Mouse (Mus musculus) embryonic facial prominence, embryonic 12.5 days (tissue): ENCODE measurements around the gene Nelfcd. TPM values are rescaled to one million over a fixed set of nuclear protein-coding genes. Genes with fewer than 3 reads are reported as not detected.

Experiments
- ATAC-seq: fragments of 200-750 bp; cut with Nextera tagmentation; 2 replicates; pipeline ENCODE4 v1.8.0; 2017; ENCODE audit not compliant: insufficient number of reproducible peaks, insufficient read depth, low FRiP score, low TSS enrichment
- H3K27ac ChIP-seq: fragments of 300-500 bp; sonication (generic); 2 replicates; pipeline ENCODE4 v1.5.1; 2016; ENCODE audit warnings: mild to moderate bottlenecking
- H3K27me3 ChIP-seq: fragments of 300-500 bp; sonication (generic); 2 replicates; pipeline ENCODE4 v1.6.1; 2016; ENCODE audit warnings: mild to moderate bottlenecking, moderate library complexity
- H3K36me3 ChIP-seq: fragments of 300-500 bp; sonication (generic); 2 replicates; pipeline ENCODE4 v1.6.1; 2016; ENCODE audit warnings: mild to moderate bottlenecking
- H3K4me1 ChIP-seq: fragments of 300-500 bp; sonication (generic); 2 replicates; pipeline ENCODE4 v1.6.1; 2016
- H3K4me2 ChIP-seq: fragments of 300-500 bp; sonication (generic); replicated peaks from 2 replicates; pipeline ENCODE4 v1.6.1; 2016; ENCODE audit warnings: mild to moderate bottlenecking, moderate library complexity
- H3K4me3 ChIP-seq: fragments of 300-500 bp; sonication (generic); 2 replicates; pipeline ENCODE4 v1.5.1; 2016; ENCODE audit warnings: mild to moderate bottlenecking
- H3K9ac ChIP-seq: fragments of 300-500 bp; sonication (generic); 2 replicates; pipeline ENCODE4 v1.6.1; 2016; ENCODE audit warnings: mild to moderate bottlenecking, moderate library complexity
- H3K9me3 ChIP-seq: fragments of 300-500 bp; sonication (generic); 2 replicates; pipeline ENCODE4 v1.6.1; 2016; ENCODE audit warnings: mild to moderate bottlenecking, moderate library complexity
- WGBS: fragments of 180-500 bp; shearing (Covaris S2); methylation state at CpG from one replicate; pipeline ENCODE4 v1.1.7; 2016; 5-methylcytosine and 5-hydroxymethylcytosine counted together
- polyA plus RNA-seq: library from polyadenylated mRNA; unstranded; fragments of >200 nt; fragmentation: Nextera tagmentation; extraction: Ambion mirVana; gene quantifications from 2 replicates; pipeline ENCODE4 v1.2.1, GENCODE M21; 2016

Nelfcd gene
- polyA plus RNA-seq: 177 and 179 TPM in 2 replicates

DNA sequence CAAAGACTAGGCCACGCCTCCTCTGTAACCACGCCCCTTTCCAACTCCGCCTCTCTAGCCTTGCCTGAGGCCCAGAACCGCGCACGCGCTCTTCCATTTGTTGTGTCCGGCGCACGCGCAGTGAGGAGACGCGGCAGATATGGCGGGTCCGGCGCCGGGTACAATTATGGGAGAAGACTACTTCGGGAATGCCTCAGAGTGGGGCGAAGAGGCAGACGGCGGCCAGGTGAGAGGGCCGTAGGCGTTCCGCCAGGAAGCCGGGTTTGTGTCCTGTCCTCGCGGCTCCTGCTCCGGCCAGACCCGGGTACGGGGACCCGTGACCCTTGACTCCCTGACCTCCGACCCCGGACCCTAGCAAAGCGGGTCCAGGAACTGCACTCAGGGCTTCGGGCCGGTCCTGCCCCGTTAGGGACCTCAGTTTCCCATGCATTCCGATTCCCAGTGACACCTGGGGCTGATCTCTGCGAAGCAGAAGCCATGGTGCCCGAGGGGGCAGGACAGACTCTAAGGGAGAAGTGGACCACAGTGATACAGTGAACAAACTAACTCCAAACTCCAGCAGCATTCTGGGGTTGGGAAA is at the start of gene Nelfcd:
Gene Nelfcd, plus strand, starts transcription at position 74 of the 580 bp plus-strand sequence.
- Histone ChIP-seq H3K27ac (peak within 1 kb of the TSS; percentile 50; the same call in 1 of the 2 replicates), H3K9ac (peak within 1 kb of the TSS; percentile 96), H3K4me1 (peaks cover 12% of the 10 kb centered on the region), H3K9me3 (no peaks in the 10 kb centered on the region), H3K4me2 (peak within 1 kb of the TSS; percentile 83), H3K4me3 (peak within 1 kb of the TSS; percentile 96), H3K36me3 (peaks cover 13% of the 10 kb centered on the region), H3K27me3 (no peaks in the 10 kb centered on the region)
- ATAC-seq: peak; percentile 84
- under 1% methylated on average over 40 of the region's 40 CpGs for WGBS

DNA sequence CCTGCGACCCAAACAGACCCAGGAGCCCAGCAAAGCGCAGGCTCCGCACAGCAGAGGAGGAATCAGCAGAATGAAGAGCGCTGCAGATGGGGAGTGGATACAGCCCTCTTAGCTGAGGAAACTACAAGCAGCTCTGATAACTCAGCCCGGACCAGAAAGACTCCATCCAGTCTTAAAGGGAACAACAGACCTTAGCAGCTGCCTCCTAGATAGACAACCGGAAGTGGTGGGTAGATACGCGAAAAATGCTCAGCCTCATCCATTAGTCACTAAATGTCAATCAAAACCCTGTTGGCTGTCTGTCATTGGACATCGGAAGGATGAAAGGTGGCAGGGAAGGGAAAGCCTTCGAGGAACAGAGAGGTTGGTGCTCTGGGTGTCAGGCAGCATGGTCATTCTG is 49.0 kb upstream of the Nelfcd start:
- WGBS: 87% methylated on average over 10 of the region's 10 CpGs
- no peak for ATAC-seq
- H3K36me3 ChIP-seq: no peaks in the 10 kb centered on the region
- no peak overlapping the region for H3K9ac ChIP-seq
- no peak overlapping the region for H3K27ac ChIP-seq
- no peaks in the 10 kb centered on the region for H3K27me3 ChIP-seq
- H3K9me3 ChIP-seq: no peaks in the 10 kb centered on the region
- H3K4me1 ChIP-seq: no peaks in the 10 kb centered on the region
- H3K4me2 ChIP-seq: no peak overlapping the region
- H3K4me3 ChIP-seq: no peak overlapping the region

DNA sequence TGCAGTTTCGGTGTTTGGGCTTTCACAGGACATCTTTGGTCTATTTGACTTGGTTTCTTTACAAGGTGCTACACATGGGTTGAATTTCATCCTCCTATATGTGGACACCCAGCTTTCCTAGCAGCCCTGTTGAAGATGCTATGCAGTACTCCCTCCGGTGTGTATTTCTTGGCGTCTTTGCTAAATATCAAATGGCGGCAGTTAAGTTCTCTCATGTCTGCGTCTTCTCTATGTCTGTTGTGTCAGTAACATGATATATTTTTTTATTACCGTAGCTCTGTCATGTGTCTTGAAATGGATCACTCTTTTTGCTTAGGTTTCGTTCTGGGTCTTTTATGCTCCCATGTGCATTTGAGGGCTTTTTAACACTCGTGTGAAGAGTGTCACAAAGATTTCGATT is 34.6 kb upstream of the Nelfcd start:
- no peaks in the 10 kb centered on the region for H3K4me1 ChIP-seq
- H3K36me3 ChIP-seq: no peaks in the 10 kb centered on the region
- H3K9me3 ChIP-seq: no peaks in the 10 kb centered on the region
- H3K4me2 ChIP-seq: no peak overlapping the region
- no peak overlapping the region for H3K4me3 ChIP-seq
- no peak overlapping the region for H3K9ac ChIP-seq
- no peak overlapping the region for H3K27ac ChIP-seq
- 76% methylated on average over 9 of the region's 9 CpGs for WGBS
- no peaks in the 10 kb centered on the region for H3K27me3 ChIP-seq
- ATAC-seq: no peak

DNA sequence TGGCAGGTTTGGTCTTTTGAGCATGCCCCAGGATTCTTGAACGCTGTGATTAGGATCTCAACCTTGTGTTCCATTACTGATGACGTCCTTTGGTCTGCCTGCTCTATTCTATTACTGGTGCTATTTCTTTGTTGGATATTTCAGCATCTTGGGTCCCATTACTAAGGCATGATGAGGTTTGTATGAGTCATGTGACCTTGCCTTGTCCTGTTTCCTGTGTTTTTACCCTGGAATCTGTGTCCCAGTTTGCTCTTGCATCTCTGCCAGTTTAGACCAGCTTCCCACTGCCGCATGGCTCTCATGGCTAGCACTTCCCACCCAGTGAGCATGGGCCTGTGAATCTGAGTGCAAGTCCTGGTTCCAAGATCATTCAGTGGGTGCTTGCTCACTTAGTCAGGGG is 23.7 kb upstream of the Nelfcd start:
- Histone ChIP-seq H3K36me3 (no peaks in the 10 kb centered on the region), H3K9me3 (peaks cover 7% of the 10 kb centered on the region; the same call in 1 of the 2 replicates), H3K4me2 (no peak overlapping the region), H3K27me3 (no peaks in the 10 kb centered on the region), H3K27ac (no peak overlapping the region), H3K4me3 (no peak overlapping the region), H3K9ac (no peak overlapping the region), H3K4me1 (no peaks in the 10 kb centered on the region)
- no peak for ATAC-seq
- WGBS: 88% methylated on average over 3 of the region's 3 CpGs

DNA sequence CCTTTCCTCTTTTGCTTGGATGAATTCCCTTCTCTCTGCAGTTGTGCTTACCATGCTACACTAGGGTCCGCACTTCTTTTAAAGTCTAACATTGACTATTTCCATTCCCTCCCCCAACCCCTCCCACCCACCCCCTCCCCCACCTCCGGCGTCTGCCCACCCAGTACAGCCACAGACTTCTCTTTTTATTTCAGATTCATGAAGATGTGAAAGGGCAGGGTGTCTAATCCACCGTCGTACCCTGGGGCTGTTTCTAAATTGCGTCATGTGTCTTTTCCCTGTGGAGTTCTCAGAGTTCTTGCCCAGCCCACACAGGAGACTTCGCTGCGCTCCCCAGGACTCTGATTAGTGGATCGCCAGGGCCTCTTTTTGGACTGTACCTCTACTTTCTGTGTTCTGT is 23.1 kb upstream of the Nelfcd start:
- no peak overlapping the region for H3K4me3 ChIP-seq
- H3K9me3 ChIP-seq: peaks cover 7% of the 10 kb centered on the region; the same call in 1 of the 2 replicates
- no peaks in the 10 kb centered on the region for H3K27me3 ChIP-seq
- H3K27ac ChIP-seq: no peak overlapping the region
- 44% methylated on average over 9 of the region's 9 CpGs for WGBS
- no peaks in the 10 kb centered on the region for H3K36me3 ChIP-seq
- H3K4me2 ChIP-seq: no peak overlapping the region
- no peaks in the 10 kb centered on the region for H3K4me1 ChIP-seq
- ATAC-seq: no peak
- H3K9ac ChIP-seq: no peak overlapping the region

DNA sequence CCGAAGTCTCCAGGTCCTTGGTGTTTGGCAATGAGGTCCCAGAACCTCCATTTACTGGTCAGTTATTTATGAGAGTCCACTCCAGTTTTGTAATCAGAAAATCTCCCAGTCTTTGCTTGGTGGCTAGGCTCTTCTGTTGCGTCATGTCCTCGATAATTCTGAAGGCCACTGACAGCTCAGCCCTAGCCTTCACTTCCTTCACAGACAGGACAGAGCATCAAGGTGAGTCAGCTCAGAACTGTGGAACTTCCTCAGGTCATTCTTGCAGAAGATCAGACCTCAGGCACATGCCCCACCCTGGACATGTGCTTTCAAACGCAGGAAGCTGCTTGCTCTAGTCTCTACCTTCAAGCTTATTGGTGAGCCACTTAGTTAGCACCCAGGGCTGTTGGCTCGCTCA is 22.2 kb upstream of the Nelfcd start:
- H3K9me3 ChIP-seq: peaks cover 7% of the 10 kb centered on the region; the same call in 1 of the 2 replicates
- no peaks in the 10 kb centered on the region for H3K27me3 ChIP-seq
- no peak overlapping the region for H3K4me3 ChIP-seq
- no peak overlapping the region for H3K9ac ChIP-seq
- no peak overlapping the region for H3K27ac ChIP-seq
- H3K4me1 ChIP-seq: no peaks in the 10 kb centered on the region
- no peaks in the 10 kb centered on the region for H3K36me3 ChIP-seq
- WGBS: 84% methylated on average over 5 of the region's 5 CpGs
- ATAC-seq: no peak
- no peak overlapping the region for H3K4me2 ChIP-seq

DNA sequence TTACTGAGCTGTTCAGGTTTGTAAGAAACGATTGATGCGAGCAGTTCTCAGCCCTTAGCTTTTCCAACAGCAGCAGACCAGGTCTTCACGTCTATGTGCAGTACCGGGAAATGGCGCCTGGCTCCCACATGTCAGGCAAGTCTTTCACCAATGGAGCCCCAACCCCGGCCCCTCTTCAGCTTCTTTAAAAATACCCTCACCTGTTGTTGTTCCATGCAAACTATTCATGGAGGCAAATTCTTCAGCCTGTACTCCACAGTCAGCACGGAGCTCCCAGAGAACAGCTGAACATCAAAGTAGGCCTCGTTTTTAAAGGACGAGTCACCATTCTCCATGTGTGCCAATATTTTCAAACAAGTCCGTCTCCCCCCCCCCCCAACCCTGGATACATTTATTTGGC is 19.0 kb upstream of the Nelfcd start:
- H3K27me3 ChIP-seq: no peaks in the 10 kb centered on the region
- H3K27ac ChIP-seq: no peak overlapping the region
- H3K9ac ChIP-seq: no peak overlapping the region
- ATAC-seq: no peak
- H3K4me2 ChIP-seq: no peak overlapping the region
- no peak overlapping the region for H3K4me3 ChIP-seq
- WGBS: 88% methylated on average over 10 of the region's 10 CpGs
- no peaks in the 10 kb centered on the region for H3K36me3 ChIP-seq
- H3K4me1 ChIP-seq: no peaks in the 10 kb centered on the region
- H3K9me3 ChIP-seq: peaks cover 7% of the 10 kb centered on the region; the same call in 1 of the 2 replicates

DNA sequence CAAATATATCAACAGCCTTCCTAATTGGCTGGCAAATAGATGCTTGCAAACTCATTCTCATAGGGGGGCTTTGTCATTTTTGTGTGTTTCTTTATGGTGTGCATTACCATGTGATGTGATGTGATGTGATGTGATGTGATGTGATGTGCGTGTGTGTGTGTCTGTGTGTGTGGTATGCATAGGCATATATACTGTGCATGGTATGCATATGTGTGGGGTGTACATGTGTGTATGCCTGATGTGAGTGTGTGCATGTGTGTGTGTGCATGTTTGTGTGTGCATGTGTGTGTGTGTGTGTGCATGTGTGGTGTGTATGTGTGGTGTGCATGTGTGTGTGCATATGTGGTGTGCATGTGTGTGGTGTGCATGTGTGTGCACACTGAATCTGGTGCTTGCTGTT is 18.5 kb upstream of the Nelfcd start:
- peaks cover 3% of the 10 kb centered on the region; the same call in 1 of the 2 replicates for H3K9me3 ChIP-seq
- no peak overlapping the region for H3K9ac ChIP-seq
- no peak overlapping the region for H3K27ac ChIP-seq
- 100% methylated on average over 1 of the region's 1 CpGs for WGBS
- no peak overlapping the region for H3K4me3 ChIP-seq
- ATAC-seq: 0 out of 2 replicates have a peak, but pooled peaks have one; percentile 58
- no peaks in the 10 kb centered on the region for H3K4me1 ChIP-seq
- H3K4me2 ChIP-seq: no peak overlapping the region
- H3K27me3 ChIP-seq: no peaks in the 10 kb centered on the region
- no peaks in the 10 kb centered on the region for H3K36me3 ChIP-seq

DNA sequence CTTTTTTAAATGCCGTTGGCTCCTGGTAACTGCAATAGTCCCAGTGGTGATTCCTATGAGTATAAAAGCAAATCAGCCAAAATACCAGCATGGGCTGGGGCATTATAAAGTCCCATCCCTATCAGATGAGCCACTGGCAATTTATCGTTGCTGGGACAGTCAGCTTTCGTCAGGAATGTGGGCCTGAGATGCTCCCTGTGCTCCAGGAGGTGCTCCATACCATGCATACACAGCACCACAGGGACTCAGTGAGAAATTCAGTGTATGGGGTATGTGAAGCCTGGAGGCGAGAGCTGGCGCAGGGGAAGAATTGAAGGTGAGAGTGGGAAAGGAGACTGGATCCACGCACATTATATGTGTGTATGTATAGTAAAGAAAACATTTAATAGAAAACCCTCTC is 17.7 kb upstream of the Nelfcd start:
- no peak for ATAC-seq
- H3K4me3 ChIP-seq: no peak overlapping the region
- WGBS: 91% methylated on average over 6 of the region's 6 CpGs
- no peaks in the 10 kb centered on the region for H3K27me3 ChIP-seq
- H3K9ac ChIP-seq: no peak overlapping the region
- H3K4me1 ChIP-seq: no peaks in the 10 kb centered on the region
- H3K4me2 ChIP-seq: no peak overlapping the region
- H3K27ac ChIP-seq: no peak overlapping the region
- no peaks in the 10 kb centered on the region for H3K36me3 ChIP-seq
- no peaks in the 10 kb centered on the region for H3K9me3 ChIP-seq

DNA sequence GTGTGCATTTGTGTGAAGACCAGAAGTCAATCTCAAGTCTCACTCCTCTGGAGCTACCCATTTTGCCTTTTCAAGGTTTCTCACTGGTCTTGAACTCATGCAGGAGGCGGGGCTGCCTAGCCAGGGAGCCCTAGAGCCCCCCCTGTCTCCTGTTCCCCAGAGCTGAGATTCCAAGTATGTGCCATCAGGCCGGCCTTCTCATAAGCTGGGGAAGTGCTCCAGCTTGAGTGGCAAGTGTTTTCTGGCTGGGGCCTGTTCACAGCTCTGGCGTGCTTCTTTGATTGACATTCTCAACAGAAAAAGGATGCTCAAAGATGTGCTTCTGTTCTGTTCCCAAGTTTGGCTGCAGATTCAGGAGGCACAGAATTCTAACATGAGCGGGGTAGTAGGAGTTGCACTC is 15.2 kb upstream of the Nelfcd start:
- H3K4me3 ChIP-seq: no peak overlapping the region
- H3K4me1 ChIP-seq: no peaks in the 10 kb centered on the region
- no peak overlapping the region for H3K9ac ChIP-seq
- no peaks in the 10 kb centered on the region for H3K36me3 ChIP-seq
- no peaks in the 10 kb centered on the region for H3K9me3 ChIP-seq
- no peak overlapping the region for H3K4me2 ChIP-seq
- WGBS: 76% methylated on average over 4 of the region's 4 CpGs
- no peak for ATAC-seq
- H3K27me3 ChIP-seq: no peaks in the 10 kb centered on the region
- no peak overlapping the region for H3K27ac ChIP-seq

DNA sequence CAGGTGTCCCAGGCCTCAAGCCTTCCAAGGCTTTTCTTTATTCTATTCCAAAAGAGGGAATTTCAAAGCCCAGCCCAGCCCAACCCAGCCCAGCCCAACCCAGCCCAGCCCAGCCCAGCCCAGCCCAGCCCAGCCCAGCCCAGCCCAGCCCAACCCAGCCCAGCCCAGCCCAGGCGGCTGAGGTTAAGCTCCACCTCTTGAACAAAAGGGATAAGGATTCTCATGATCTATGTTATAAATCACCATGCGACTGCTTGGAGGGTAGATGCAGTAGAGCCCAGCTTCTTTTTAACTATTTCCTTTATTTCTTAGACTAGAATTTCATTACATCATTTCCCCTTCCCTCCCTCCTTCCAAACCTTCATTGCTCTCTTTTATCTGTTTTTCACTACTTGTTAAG is 5.4 kb upstream of the Nelfcd start:
- H3K27me3 ChIP-seq: no peaks in the 10 kb centered on the region
- H3K9me3 ChIP-seq: no peaks in the 10 kb centered on the region
- no peak overlapping the region for H3K4me2 ChIP-seq
- H3K9ac ChIP-seq: no peak overlapping the region
- no peak overlapping the region for H3K27ac ChIP-seq
- H3K36me3 ChIP-seq: no peaks in the 10 kb centered on the region
- no peaks in the 10 kb centered on the region for H3K4me1 ChIP-seq
- H3K4me3 ChIP-seq: no peak overlapping the region
- WGBS: 51% methylated on average over 2 of the region's 2 CpGs
- ATAC-seq: no peak

DNA sequence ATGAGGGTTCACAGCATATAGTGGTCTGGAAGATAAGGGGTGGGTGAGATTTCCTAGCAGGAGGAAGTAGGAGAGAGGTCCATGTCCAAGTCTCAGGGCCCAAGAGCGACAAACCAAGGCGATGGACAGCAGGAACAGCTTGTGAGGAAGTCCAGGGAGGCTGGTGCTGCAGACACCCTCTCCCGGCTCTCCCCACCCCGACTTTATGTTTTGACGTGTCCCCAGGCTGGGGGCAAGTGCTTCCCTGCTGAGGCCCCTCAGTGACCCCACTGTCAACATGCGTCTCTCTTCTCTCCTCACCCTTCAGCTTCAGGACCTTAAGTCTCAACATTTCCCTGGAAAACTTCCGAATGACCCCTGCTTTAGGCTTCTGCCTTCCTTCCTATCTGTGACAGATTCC is 2.5 kb upstream of the Nelfcd start:
- ATAC-seq: no peak
- H3K27ac ChIP-seq: no peak overlapping the region
- 77% methylated on average over 7 of the region's 7 CpGs for WGBS

More for the DNA sequence above, 2.5 kb upstream of the Nelfcd start:
- Histone ChIP-seq H3K4me1 (peaks cover 12% of the 10 kb centered on the region), H3K9ac (no peak overlapping the region), H3K27me3 (no peaks in the 10 kb centered on the region), H3K4me2 (no peak overlapping the region), H3K9me3 (no peaks in the 10 kb centered on the region), H3K36me3 (no peaks in the 10 kb centered on the region), H3K4me3 (no peak overlapping the region)
